Mouse (Mus musculus): ENCODE data around the gene Nkx3-2.

Nkx3-2 gene

DNA sequence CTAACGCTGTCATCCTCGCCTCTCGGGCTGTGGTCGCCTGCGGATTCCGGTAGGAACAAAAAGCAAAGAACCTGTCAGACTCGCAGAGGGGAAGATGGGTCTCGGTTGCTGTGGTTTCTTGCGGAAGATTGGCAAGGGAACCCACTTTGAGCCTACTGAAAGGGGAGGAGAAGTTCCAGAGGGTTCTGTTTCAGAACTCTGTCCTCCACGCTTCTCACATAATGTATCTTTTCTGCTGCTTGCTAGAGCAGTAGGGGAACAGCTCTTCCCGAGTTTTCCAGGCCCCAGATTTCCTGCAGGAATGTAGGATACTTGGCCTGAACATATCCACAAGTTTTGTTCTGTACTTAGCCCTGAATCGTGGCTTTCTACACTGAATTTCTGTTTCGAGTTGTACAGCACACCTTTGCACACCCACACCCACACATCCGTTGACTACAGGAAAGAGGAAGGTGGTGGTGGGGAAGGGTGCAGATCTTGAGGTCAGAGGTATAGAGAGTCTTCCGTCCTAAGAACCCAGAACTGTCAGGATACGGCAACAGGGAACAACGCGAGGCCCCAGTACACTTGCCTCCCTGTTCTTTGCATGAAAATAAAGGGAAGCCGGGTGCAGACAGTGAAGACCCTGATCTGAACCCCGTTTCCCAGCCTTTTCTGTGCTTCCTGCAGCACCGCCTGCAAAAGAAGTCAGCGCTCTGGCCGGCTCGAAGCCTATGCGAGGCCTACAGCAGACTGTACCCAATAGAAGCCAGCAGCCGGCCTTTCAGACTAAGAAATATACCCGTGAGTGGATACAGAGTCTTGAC, 2.0 kb downstream of the Nkx3-2 start:
- no peak for DNase-seq (ENCODE audit: low spot score)

DNA sequence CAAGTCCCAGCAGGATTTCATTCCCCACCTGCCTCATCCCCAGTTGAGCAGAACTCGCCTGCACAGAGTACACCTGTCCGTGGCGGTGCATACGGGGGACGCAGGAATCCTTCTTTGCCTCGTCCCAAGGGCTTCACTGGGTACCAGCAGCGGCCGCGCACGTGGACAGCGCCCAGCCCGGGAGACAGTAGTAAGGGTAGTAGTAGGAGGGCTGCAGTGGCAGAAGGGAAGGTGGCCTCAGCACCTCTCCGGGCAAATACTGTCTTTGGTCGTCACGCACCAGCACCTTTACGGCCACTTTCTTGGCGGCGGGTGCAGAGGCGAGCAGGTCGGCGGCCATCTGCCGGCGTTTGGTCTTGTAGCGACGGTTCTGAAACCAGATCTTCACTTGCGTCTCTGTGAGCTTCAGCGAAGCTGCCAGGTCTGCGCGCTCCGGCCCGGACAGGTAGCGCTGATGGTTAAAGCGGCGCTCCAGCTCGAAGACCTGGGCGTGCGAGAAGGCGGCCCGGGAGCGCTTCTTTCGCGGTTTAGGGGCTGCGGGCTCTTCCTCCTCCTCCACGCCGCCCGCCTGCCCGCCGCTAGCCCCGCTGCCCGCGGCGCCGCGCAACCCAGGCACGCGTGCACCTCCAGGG, 2.7 kb downstream of the Nkx3-2 start:
- no peak for DNase-seq (ENCODE audit: low spot score)

DNA sequence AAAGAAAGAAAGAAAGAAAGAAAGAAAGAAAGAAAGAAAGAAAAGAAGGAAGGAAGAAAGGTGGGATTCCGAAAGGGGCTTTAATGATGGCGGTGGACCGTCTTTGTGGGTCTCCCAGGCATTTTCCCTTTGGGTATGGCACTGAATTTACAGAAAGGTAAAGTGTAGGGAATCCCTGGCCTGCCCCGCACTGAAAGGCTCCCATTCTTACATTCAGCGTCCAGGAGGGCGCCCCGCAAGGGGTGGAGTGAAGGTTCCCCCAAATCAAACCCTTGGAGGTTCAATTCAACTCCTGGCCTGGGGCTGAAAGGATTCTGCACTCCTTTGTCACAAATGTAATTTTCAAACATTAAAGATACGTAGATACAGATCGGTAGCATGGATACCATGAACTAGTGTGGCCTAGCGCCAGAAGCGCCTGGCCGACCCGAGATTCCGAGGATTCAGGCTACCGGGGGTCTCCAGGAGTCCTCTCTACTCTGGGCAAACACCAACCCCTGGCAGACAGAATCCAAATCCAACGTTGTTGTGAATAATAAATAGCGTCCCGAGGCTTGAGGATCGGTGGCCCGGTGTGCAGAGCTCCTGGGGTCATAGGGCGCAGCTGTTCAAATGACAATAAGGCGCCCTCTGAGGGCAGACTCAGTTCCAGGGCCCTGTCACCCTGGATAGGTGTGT, 3.3 kb downstream of the Nkx3-2 start:
- DNase-seq (ENCODE audit: low spot score), result no peak

DNA sequence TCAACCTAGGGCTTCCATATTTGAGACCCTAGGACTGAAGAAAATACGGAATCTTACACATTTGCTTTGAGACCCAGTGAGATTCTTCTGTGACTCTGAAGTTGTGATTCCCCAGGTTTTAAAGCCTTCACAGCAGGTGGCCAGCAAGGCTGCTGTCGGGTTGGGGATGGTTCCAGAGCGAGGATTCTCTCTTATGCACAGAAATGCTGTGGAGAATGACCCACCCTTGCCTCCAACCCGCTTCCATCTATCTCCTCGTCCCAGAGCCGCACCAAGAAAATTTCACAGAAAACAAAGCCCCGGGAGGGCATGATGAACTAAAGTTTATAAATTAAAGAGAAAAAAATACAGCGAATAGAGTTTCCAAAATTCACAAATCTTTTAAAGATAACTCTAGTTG, 4.2 kb downstream of the Nkx3-2 start:
- DNase-seq (ENCODE audit: low spot score), result no peak

DNA sequence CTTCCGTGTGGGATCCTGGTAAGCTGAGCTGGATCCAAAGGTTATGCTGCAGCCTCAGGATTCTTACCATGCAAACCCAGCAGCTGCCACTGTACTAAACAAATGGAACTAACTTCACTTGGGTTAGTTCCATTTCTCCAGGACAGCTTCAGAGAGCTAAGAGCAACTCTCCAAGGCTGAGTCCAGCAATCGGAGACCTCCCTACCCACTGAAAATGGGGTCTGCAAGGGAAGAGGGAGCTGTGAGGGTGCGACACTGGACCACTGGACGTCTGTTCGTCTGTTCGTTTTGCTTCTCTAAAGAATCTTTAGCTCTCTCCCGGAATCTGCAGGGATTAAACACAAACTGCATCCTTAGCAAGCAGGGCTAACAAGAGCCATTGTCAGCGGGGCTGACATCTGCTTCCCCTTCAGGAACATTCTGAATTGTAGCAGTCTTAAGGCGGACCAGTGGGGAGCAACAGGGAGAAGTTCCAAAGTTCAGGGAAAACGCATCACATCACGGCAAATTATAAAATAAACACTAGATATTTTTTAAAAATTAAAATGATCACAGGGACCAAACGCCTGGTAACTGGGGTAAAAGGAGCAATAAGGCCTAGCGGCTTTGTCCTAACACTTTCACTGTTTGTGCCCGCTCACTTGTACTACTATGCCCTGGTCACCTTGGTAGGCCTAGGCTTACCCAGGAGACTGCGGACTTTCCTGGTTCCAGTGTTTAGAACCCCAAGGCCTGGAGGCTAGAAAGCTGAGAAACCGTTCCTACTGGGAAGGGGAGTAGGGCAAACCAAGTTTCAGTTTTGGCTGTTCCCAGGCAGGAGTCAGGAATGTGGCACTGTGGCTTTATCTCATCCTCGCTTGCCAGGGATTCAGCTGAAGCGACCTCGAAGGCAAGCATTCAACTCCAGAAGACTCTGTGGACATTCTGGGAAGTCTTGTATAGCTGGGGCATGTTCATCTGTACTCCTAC, 5.3 kb downstream of the Nkx3-2 start:
- no peak for DNase-seq (ENCODE audit: low spot score)

DNA sequence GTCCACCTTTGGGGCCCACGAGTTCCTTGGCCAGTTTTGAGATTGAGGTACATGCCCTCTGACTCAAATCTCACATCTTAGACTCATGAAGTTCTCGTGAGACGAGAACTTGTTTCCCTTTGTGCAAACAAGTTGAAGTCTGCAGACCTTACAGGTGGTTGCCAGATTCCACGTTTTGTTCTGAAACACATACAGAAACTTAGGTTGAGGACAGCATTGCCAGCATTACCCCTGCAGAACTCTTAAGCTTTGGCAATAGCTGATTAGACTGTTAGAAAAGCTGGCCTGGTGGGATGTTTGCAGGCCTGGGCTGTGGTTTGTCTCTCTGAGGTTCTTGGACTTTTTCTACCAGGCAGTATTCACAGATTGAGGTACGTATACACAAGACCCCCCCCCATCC, 7.0 kb downstream of the Nkx3-2 start:
- no peak for DNase-seq (ENCODE audit: low spot score)

DNA sequence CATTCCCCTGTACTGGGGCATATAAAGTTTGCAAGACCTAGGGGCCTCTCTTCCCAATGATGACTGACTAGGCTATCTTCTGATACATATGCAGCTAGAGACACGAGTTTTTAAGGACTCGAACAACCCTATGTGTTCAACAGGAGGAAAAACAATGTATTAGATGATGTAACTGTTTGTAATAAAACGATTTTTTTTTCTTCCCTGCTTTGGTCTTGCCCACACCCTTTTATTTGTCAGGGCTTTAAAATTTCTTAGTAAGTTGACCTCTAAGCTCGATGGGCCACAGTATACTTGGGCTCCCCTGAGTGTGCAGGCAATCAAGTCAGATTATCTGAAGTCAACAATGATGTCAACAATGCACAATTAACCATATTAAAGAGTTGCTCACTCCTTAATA, 7.9 kb downstream of the Nkx3-2 start:
- DNase-seq (ENCODE audit: low spot score), result no peak

DNA sequence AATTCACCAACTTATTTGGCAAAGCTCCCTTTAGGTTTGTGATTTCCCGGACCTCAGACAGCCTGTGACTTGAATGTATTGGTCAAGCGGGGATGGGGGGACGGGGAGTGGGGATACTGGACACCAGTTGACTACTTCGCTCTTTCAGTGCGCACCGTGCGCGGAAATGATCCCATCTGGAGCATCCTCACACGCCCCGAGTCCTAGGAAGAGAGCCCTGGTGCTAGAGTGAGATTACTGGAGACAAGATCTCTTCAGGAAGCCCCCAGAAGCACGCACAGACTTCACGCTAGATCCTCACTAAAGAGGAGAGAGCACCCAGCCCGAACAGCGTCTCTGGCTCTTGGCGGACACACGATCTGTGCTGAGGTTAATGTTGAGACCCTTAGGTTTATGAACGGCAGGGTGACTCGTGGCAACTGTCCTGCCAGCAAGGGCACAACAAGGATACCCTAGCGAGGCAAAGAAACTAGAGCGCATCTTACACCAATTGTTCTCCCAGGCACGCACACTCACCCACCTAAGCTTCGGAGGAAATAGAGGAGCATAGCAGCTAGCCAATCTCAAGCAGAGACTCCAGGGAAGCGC, 8.8 kb downstream of the Nkx3-2 start:
- DNase-seq (ENCODE audit: low spot score), result no peak

DNA sequence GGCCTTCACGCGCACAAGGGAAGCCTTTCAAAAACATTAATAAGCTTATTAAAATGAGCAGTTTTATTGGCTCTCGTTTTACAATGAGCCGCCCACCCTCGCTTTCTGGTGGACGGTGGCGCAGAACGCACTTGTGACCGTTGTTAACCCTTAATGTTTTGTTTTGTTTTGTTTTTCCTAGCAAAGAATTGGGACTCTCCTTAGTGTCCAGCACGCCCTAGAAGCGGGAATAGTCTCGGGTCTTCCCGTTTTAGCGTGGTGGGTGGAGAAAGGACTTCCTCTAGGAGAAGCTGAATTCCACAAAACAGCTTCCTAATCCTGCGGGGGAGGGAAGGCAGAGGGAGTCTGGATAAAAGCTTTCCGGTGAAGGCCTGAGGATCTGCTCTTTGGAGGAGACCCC, 9.5 kb downstream of the Nkx3-2 start:
- no peak for DNase-seq (ENCODE audit: low spot score)

DNA sequence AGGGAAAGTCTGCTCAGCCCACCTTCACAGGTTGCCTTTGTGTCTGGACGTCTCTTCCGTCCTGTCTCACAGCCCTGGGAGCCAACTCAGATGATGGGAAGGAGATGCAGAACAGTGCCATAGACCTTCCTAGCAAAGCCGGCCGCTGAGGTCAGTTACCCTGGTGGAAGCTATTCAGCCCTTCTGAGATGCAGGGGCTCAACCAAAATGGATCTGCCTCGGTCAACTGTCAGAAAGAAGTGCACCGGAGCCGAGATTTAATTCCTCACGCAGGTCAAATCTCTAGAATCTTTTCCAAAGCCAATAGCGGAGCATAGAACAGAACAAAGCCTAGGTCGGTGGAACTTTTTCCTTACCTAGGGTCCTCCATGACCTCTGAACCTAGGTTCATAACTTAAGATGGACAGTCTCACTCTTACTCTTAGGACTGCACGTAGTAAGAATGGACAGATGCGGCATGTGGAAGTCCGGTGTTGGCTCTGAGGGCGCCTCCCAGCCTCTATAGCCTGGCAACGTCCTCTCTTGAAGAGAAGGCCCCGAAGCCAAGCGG, 10.0 kb downstream of the Nkx3-2 start:
- no peak for DNase-seq (ENCODE audit: low spot score)

DNA sequence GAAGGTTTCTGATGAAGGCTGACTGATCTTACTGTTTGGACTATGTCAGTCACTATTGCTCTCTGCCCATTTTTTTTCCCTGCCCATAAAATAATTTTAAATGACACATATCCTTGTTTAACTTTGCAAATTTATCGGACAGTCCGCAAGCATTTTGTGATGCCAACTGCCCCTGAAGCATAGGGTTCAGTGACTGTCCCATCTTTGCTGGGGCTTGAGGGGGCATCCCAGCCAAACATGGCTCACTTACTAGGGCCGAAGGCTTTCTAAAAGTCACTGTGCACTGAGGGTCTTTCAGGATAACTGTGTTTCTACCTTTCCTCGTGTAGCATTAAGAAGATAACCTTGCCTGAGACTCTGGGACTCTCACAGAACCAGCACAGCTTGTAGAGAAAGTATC, 11.6 kb downstream of the Nkx3-2 start:
- DNase-seq (ENCODE audit: low spot score), result no peak

DNA sequence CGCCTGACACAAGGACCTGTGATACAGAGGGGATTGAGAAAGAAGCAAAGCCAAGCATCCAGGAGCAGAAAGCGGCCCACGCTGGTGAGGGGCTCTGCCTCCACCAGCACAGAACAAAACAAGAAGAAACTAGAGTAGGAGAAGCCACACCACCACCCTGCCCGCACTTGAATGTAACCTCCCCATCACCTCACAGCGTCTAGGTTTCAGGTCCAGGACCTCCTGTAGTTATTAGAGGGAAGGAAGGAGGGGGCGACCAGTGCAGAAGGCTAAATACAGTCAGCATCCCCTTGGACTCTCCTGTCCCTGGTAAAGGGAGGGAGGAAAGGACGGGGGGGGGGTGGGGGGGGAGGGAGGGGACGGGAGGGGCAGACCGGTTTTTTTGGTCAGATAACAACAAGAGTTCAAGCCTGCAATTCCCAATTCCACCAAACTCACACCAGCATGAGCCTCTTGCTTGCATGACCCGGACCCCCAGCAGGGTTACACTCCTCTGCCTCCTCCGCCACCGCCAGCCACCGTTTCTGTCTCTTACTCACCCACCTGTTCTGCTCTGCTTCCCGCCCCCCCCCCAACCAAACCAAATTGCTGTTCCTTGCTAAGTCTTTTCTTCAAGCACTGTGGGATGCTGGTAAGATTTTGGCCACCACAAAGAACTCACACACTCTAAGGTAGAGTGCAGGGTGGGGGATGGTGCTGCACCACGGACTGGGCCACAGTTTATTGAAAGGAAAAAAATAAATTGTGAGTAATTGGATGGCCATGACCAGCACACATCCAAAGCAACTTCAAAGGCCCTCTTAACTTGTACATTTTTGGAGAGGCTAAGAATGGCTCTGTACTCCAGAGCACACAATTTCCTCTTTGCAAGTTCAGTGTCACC, 19.2 kb downstream of the Nkx3-2 start:
- no peak for DNase-seq (ENCODE audit: low spot score)

DNA sequence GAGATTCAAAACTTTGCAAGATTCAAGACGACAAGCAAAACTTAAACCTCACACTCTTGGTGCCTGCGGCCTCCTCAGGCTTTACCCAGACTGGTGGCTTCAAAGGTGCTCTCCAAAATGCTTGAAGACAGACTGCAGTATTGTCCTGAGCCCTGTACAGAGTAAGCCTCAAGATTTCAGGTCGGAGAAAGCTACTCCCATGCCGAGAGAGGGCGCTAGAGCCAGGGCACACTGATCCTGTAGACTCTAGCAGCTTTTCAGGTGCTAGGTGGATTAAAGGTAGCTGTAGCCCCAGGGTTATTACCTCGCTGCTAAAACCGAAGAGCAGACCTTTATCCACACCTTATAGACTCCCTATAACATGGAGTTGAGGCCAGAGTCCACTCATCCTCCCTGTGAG, 20.1 kb downstream of the Nkx3-2 start:
- no peak for DNase-seq (ENCODE audit: low spot score)

DNA sequence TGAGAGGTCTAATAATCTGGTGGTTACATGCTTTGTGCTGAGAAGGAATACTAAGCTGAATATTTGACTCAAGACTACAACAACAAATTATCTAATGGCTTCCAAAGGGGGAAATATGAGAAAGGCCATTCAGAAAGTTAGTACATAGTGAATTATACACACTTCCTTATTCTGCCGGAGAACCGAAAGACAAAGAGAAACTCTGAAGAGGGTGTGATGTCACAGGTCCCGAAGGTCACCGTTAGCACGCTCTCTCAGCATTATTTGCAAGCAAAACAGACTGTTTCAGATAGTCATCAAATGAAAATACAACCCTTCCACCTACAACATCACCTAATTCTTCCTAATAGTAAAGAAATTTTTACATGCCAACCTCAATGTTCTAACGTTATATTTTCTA, 25.5 kb downstream of the Nkx3-2 start:
- DNase-seq (ENCODE audit: low spot score), result no peak

DNA sequence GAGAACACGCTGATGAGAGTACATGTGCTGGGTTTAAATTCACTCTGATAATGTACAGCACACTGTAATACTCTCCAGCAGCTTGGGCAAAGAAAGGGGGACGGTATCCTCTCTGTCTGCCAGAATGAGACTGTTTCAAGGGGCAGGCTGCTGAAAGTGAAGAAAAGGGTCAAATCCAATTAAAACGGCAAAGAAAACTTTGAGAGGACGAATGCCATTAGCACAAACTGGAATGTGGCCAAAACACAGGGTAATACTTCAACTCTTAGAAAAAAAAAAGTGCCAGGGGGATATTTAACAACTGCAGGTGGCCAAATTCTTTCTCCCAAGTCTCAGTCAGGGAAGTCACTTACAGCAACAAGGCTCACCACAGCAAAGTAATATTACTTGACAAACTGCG, 27.3 kb downstream of the Nkx3-2 start:
- no peak for DNase-seq (ENCODE audit: low spot score)

DNA sequence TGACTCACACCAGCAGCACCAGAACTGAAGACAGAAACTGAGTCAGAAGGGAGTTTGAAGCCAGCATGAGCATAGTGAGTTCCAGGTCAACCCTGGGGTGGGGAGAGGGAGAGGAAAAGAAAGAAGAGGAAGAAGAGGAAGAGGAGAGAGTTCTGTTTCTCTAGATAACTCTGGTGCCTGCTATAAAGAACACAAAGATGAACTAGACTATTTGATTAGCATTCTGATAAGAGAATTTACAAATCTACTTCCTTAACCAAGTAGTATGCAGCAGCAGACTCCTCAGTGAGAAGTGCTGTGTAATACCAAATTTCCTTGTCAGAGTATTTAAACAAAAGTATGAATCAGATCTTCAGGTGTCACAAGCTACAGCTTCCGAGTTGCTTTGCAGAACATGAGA, 37.3 kb downstream of the Nkx3-2 start:
- no peak for DNase-seq (ENCODE audit: low spot score)

DNA sequence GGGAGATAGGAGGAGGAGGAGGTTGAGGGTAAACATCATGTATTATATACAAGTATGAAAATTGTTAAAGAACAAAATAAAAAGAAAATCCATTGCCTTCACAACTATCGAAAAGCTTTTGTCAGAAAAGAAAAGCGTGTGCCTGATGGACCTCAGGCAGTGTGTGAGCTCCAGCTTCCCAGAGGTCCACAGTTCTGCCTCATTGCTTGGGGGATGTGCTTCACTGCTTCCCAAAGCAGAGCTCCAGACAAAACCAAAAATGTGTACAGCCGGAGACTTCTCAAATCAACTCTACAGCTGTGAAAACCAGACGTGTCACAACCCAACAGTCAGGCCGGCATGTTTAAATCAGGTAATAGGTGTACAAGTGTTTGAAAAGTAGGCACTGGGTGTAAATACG, 38.7 kb downstream of the Nkx3-2 start:
- no peak for DNase-seq (ENCODE audit: low spot score)
